Mouse (Mus musculus): ENCODE measurements around the gene Bag2. TPM values are rescaled to one million over a fixed set of nuclear protein-coding genes. Genes with fewer than 3 reads are reported as not detected.

Bag2 gene
- polyA plus RNA-seq, 2 experiments: 30.2 to 45.4 TPM

DNA sequence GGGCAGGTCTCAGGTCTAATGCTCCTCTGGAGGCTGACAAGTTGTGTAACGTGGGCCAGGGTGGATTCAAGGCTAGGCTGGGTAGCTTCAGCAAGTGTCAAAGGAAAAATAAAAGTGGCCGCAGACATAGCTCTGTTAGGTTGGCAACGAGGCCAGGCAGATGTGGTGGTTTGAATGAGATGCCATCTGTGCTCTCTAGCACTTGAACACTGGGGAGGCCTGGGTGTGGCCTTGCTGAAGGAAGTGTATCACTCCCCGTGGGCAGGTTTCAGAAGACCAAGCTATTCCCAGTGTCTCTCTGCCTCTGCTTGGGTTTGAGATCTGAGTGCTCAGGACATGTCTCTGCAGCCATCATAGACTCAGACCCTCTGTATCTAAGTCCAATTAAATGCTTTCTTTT lies 893 bp upstream of the Bag2 start:
- no peaks in the 10 kb centered on the region; the same call in 1 of the 2 replicates for H3K36me3 ChIP-seq (replicated peaks; ENCODE audit: control insufficient read depth, insufficient read depth, low read depth)
- peak overlapping the region; percentile 92 for H3K4me2 ChIP-seq (ENCODE audit: low read depth)
- 31% methylated on average over 4 of the region's 4 CpGs for WGBS (ENCODE audit: insufficient replicate concordance)
- TF ChIP-seq CTCF (IDR thresholded peaks at IDR 0.05; ENCODE audit: low read depth) (no peak), EP300 (IDR thresholded peaks at IDR 0.05; ENCODE audit: low read depth) (no peak)
- H3K9ac ChIP-seq (replicated peaks): peak overlapping the region; percentile 0; the same call in 1 of the 2 replicates
- DNase-seq (ENCODE audit: low read depth in 3 of 3, low spot score in 3 of 3) (no peak), ATAC-seq (ENCODE audit: insufficient read depth) (no peak)
- peak overlapping the region; percentile 53 for H3K27ac ChIP-seq
- no peak overlapping the region for H3K4me3 ChIP-seq (ENCODE audit: insufficient read depth in 1 of 2, low read depth in 2 of 2, low read length in 2 of 2)
- H3K27me3 ChIP-seq (ENCODE audit: control insufficient read depth, insufficient read depth, low read length): no peaks in the 10 kb centered on the region
- peaks cover 34 to 38% of the 10 kb centered on the region in 2 experiments for H3K4me1 ChIP-seq (replicated peaks; ENCODE audit: control insufficient read depth in 2 of 2, insufficient read depth in 2 of 2, low read length in 1 of 2)
- H3K9me3 ChIP-seq (ENCODE audit: control insufficient read depth, low read length): no peaks in the 10 kb centered on the region

DNA sequence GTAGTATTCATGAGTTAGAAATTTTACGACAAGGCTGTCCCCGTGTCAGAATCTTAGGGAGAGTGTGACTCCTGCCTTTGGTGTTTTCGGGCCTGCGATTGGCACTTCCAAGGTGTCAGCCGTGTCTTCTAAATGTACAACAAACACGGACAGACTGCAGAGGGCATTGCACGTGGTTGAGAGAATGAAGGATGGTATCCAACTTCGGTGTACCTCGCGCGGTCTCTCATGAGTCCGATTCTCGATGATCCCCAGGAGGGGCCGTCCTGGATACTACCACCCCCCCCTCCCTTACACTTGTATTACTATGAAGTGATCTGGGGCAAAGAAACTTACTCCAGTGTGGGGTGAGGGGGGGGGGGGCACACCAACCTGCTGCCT lies 572 bp downstream of the Bag2 start:
- ATAC-seq (ENCODE audit: insufficient read depth) (peak; percentile 3; the same call in 1 of the 2 replicates), DNase-seq (ENCODE audit: low read depth in 3 of 3, low spot score in 3 of 3) (no peak)
- Histone ChIP-seq H3K4me1 (replicated peaks; ENCODE audit: control insufficient read depth in 2 of 2, insufficient read depth in 2 of 2, low read length in 1 of 2) (peaks cover 34 to 38% of the 10 kb centered on the region in 2 experiments), H3K4me2 (ENCODE audit: low read depth) (peak overlapping the region; percentile 92), H3K4me3 (ENCODE audit: insufficient read depth in 1 of 2, low read depth in 2 of 2, low read length in 2 of 2) (peak overlapping the region; percentile 76 to 97), H3K27me3 (ENCODE audit: control insufficient read depth, insufficient read depth, low read length) (no peaks in the 10 kb centered on the region), H3K36me3 (replicated peaks; ENCODE audit: control insufficient read depth, insufficient read depth, low read depth) (peaks cover 3% of the 10 kb centered on the region; the same call in 1 of the 2 replicates), H3K9me3 (ENCODE audit: control insufficient read depth, low read length) (no peaks in the 10 kb centered on the region), H3K27ac (peak overlapping the region; percentile 92), H3K9ac (replicated peaks) (peak overlapping the region; percentile 93)
- 1% methylated on average over 14 of the region's 14 CpGs for WGBS (ENCODE audit: insufficient replicate concordance)
- TF ChIP-seq EP300 (IDR thresholded peaks at IDR 0.05; ENCODE audit: low read depth) (no peak), CTCF (IDR thresholded peaks at IDR 0.05; ENCODE audit: low read depth) (no peak)

DNA sequence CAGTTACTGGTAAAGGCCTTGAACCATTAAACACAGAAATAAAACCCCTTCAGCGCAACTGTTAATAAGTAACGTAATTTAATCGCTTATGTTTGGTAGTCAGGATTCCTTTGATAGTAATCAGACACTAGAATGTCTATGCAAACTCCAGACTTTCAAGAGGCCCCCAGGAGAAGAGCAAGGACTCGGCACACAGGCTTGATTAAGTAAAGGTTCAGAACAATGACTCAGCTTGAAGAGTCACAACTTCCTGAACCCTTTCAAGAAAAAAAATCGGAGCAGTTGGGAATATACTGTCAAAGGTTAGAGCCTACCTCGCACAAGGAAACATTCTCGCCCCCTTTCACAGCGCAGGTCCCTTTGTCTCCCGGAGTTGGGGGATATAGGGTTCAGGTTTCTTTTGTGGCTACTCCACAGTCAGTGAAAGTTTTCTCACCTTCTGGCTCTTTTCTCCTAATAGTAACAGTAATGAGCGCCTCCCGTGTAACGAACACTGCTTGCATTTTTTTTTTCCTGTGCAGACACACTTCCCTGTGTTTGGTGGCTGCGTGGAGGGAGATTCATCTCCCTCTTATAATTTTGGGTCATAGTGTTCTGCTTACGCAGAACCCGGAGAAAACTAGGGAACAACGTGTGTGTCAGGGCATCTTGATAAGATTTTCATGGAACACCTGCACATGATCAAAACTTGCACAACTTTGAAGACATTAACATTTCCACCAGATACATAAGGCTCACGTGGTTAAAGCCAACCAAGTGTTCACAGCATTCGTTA lies 1.1 kb downstream of the Bag2 start:
- H3K4me3 ChIP-seq (ENCODE audit: insufficient read depth in 1 of 2, low read depth in 2 of 2, low read length in 2 of 2): peak overlapping the region; percentile 76 to 97

DNA sequence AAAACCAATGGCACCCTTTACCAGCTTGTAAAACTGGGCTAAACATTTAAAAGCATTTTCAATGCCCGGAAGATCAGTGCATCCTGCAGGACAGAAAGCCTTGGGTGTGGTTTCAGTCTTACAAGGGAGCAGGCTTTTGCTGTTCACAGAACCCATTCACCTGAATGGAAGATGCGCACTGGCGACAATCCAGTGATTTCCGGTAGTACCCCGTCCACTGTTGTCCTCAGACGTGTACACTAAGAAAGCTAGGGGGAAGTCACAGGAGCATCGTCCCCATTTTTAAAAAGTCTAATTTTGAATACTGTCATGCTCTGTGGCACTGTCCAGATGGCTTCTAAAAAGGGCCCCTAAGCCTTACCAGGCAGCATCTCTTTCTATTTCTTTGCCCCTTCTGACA lies 1.8 kb downstream of the Bag2 start:
- 39% methylated on average over 7 of the region's 7 CpGs for WGBS (ENCODE audit: insufficient replicate concordance)

More for the DNA sequence above, 1.1 kb downstream of the Bag2 start:
- TF ChIP-seq CTCF (IDR thresholded peaks at IDR 0.05; ENCODE audit: low read depth): no peak
- Histone ChIP-seq H3K4me1 (replicated peaks; ENCODE audit: control insufficient read depth in 2 of 2, insufficient read depth in 2 of 2, low read length in 1 of 2) (peaks cover 34 to 38% of the 10 kb centered on the region in 2 experiments), H3K9ac (replicated peaks) (peak overlapping the region; percentile 93), H3K9me3 (ENCODE audit: control insufficient read depth, low read length) (no peaks in the 10 kb centered on the region), H3K27me3 (ENCODE audit: control insufficient read depth, insufficient read depth, low read length) (no peaks in the 10 kb centered on the region), H3K4me2 (ENCODE audit: low read depth) (peak overlapping the region; percentile 92), H3K36me3 (replicated peaks; ENCODE audit: control insufficient read depth, insufficient read depth, low read depth) (peaks cover 3% of the 10 kb centered on the region; the same call in 1 of the 2 replicates), H3K27ac (peak overlapping the region; percentile 92)
- 9% methylated on average over 18 of the region's 18 CpGs for WGBS (ENCODE audit: insufficient replicate concordance)
- DNase-seq (ENCODE audit: low read depth in 3 of 3, low spot score in 3 of 3) (peak in 1 of 3 experiments; percentile 51), ATAC-seq (ENCODE audit: insufficient read depth) (peak; percentile 26; the same call in 1 of the 2 replicates)

DNA sequence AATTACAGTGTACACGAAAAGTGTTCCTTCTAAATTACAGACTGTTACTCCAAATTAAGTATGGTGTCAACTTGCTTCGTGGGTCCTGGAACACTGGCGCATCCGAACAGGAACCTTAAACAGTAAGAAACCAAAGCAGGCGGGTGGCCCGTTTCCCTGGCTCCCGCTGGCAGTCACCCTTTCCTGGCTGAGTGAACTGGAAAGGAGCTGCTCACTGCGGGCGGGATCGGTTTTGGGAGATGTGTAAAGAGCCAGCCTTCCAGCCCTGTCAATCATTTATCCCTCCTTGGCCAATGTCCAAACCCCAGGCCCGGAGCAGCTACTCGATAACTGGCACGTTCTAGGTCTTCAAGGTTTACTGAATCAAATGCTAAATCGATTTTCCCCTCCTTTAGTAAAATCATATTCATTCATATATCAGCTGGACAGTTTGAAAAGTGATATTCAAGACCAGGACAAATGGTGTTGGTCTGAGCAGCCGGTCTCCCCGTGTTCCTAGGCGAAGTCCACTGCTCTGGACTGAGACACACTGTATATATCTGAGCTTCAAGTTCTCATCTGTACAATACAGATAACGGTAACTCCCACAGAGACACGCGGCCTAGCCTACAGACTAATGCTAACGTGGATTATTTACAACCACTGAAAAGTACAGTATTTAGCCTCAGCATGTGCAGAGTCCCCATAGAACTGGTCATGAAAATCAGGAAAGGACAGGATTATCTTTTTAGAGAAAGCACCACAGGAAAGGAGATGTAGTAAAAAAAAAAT lies 2.4 kb downstream of the Bag2 start:
- Histone ChIP-seq H3K4me3 (ENCODE audit: insufficient read depth in 1 of 2, low read depth in 2 of 2, low read length in 2 of 2) (peak overlapping the region; percentile 45 to 97), H3K36me3 (replicated peaks; ENCODE audit: control insufficient read depth, insufficient read depth, low read depth) (peaks cover 3% of the 10 kb centered on the region; the same call in 1 of the 2 replicates), H3K4me2 (ENCODE audit: low read depth) (peak overlapping the region; percentile 92), H3K27me3 (ENCODE audit: control insufficient read depth, insufficient read depth, low read length) (no peaks in the 10 kb centered on the region), H3K9ac (replicated peaks) (peak overlapping the region; percentile 93), H3K9me3 (ENCODE audit: control insufficient read depth, low read length) (no peaks in the 10 kb centered on the region), H3K27ac (peak overlapping the region; percentile 92), H3K4me1 (replicated peaks; ENCODE audit: control insufficient read depth in 2 of 2, insufficient read depth in 2 of 2, low read length in 1 of 2) (peaks cover 34 to 38% of the 10 kb centered on the region in 2 experiments)
- peak; percentile 65 to 69 (median 66) for DNase-seq (ENCODE audit: low read depth in 3 of 3, low spot score in 3 of 3)
- 44% methylated on average over 21 of the region's 21 CpGs for WGBS (ENCODE audit: insufficient replicate concordance)
- TF ChIP-seq CTCF (IDR thresholded peaks at IDR 0.05; ENCODE audit: low read depth) (no peak), EP300 (IDR thresholded peaks at IDR 0.05; ENCODE audit: low read depth) (peak; percentile 80)
- ATAC-seq (ENCODE audit: insufficient read depth): peak; percentile 87

More for the DNA sequence above, 1.8 kb downstream of the Bag2 start:
- TF ChIP-seq CTCF (IDR thresholded peaks at IDR 0.05; ENCODE audit: low read depth): no peak
- Histone ChIP-seq H3K27me3 (ENCODE audit: control insufficient read depth, insufficient read depth, low read length) (no peaks in the 10 kb centered on the region), H3K27ac (peak overlapping the region; percentile 92), H3K9me3 (ENCODE audit: control insufficient read depth, low read length) (no peaks in the 10 kb centered on the region), H3K4me3 (ENCODE audit: insufficient read depth in 1 of 2, low read depth in 2 of 2, low read length in 2 of 2) (peak overlapping the region; percentile 76 to 97), H3K9ac (replicated peaks) (peak overlapping the region; percentile 93), H3K4me2 (ENCODE audit: low read depth) (peak overlapping the region; percentile 92), H3K4me1 (replicated peaks; ENCODE audit: control insufficient read depth in 2 of 2, insufficient read depth in 2 of 2, low read length in 1 of 2) (peaks cover 34 to 38% of the 10 kb centered on the region in 2 experiments), H3K36me3 (replicated peaks; ENCODE audit: control insufficient read depth, insufficient read depth, low read depth) (peaks cover 3% of the 10 kb centered on the region; the same call in 1 of the 2 replicates)
- ATAC-seq (ENCODE audit: insufficient read depth): peak; percentile 62
- DNase-seq (ENCODE audit: low read depth in 3 of 3, low spot score in 3 of 3): no peak
